Mouse (Mus musculus) bone marrow macrophage, adult 2 months (primary cell): Measurements from ENCODE around the gene Tll1. TPM values are rescaled to one million over a fixed set of nuclear protein-coding genes. Genes with fewer than 3 reads are reported as not detected.
"Not testable (repeated sequence)": the region's sequence is repeated elsewhere in the genome, so short reads cannot be mapped to it uniquely, and the experiment has no call there.

ENCODE experiments used
- H3K27ac ChIP-seq: 2 replicates; pipeline ENCODE4 v1.5.1; 2012; ENCODE audit warnings: low read depth, low read length; ENCODE audit not compliant: insufficient read depth
- H3K4me1 ChIP-seq: 2 replicates; pipeline ENCODE4 v1.6.1; 2012; ENCODE audit warnings: low read length; ENCODE audit not compliant: control insufficient read depth, insufficient read depth
- H3K4me3 ChIP-seq: 2 replicates; pipeline ENCODE4 v1.5.1; 2012; ENCODE audit warnings: mild to moderate bottlenecking, low read length, moderate library complexity; ENCODE audit not compliant: insufficient read depth
- CTCF ChIP-seq: IDR thresholded peaks from 2 replicates; pipeline ENCODE4 v1.5.1; 2012; ENCODE audit warnings: low read depth, mild to moderate bottlenecking, low read length, moderate library complexity
- POLR2A ChIP-seq: IDR thresholded peaks from 2 replicates; pipeline ENCODE4 v1.6.1; 2012; ENCODE audit warnings: mild to moderate bottlenecking, low read depth, low read length, borderline replicate concordance
- polyA plus RNA-seq: library from polyadenylated mRNA; stranded (reverse); fragments of >200 nt; gene quantifications from 2 replicates; pipeline ENCODE4 v1.2.4, GENCODE M21; 2012; ENCODE audit not compliant: missing spikeins, insufficient read depth, insufficient read length

The Tll1 gene
- polyA plus RNA-seq, 1 experiment = not detected

- TF ChIP-seq CTCF (no peak), POLR2A (no peak)
- H3K4me3 ChIP-seq = no peak overlapping the region
- H3K27ac ChIP-seq = no peak overlapping the region
- H3K4me1 ChIP-seq = no peaks in the 10 kb centered on the region
Observed at GRCm38 (mm10) chr8:64023579-64023978, 182.5 kb downstream of the Tll1 start.

- TF ChIP-seq POLR2A = no peak
- TF ChIP-seq CTCF = no peak
- no peak overlapping the region for H3K27ac ChIP-seq
- H3K4me3 ChIP-seq = no peak overlapping the region
- no peaks in the 10 kb centered on the region for H3K4me1 ChIP-seq
Observed at GRCm38 (mm10) chr8:64023027-64023426, 183.0 kb downstream of the Tll1 start.

DNA sequence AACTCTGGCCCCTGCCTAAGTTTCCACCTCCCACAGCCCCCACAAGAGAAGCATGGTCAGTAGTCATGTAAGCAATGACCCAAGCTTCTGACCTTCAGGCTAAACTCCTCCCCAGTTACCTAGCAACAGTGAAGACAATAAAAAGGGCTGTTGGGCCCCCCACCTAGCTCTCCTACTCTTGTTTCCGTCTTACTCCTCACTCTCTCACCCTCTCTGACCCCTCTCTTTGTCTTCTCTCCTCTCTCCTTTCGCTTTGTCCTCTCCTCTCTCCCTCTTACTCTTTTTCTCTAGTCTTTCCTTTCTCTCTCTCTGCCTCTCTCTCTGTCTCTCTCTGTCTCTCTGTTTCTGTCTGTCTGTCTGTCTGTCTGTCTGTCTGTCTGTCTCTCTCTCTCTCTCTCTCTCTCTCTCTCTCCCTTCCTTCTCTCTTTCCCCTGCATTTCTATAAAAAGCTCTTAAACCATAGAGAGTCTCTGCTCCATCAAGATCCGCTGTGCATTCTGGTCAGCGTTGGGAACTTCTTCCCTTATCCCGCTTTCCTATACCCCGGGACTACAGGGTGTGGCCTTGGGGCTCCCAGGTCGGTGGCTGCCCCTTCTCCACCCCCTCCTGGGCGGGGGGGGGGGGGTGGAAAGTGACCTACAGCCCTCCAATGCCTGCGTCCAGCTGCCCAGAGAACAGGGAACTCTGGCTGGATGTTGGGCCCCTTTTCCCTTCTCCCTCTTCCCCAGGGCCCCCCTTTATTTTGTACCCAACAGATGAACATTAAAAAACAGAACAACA lies 235.3 kb downstream of the Tll1 start:
- H3K4me1 ChIP-seq, H3K4me3 ChIP-seq: not testable (repeated sequence)

More for the DNA sequence above, 235.3 kb downstream of the Tll1 start:
- not testable (repeated sequence) for H3K27ac ChIP-seq
